Mouse (Mus musculus) kidney, postnatal 0 days (tissue): ENCODE measurements at regions not wholly inside any gene's neighbourhood (a gene's known extent, or its start where the extent isn't known, plus 50 kb on each side); places are given as distances from the start of the nearest gene placed in this dataset.
A peak's percentile ranks its signal among the peaks of the same experiment; 100 is the strongest.

ENCODE experiments used
- ATAC-seq: fragments of 200-750 bp; cut with Nextera tagmentation; replicated peaks from 2 replicates; pipeline ENCODE4 v1.8.0; 2017; ENCODE audit warnings: low read depth, moderate number of reproducible peaks, moderate TSS enrichment, moderate library complexity; ENCODE audit not compliant: low FRiP score
- DNase-seq: peaks from one replicate; pipeline ENCODE4 v3.0.0-alpha.2; 2016; ENCODE audit warnings: low spot score
- H3K27ac ChIP-seq: fragments of 300-500 bp; sonication (generic); 2 replicates; pipeline ENCODE4 v1.5.1; 2014; ENCODE audit warnings: mild to moderate bottlenecking
- H3K27me3 ChIP-seq: fragments of 300-500 bp; sonication (generic); 2 replicates; pipeline ENCODE4 v1.6.1; 2014; ENCODE audit warnings: low read length, mixed read lengths; ENCODE audit not compliant: insufficient read depth
- H3K36me3 ChIP-seq: fragments of 300-500 bp; sonication (generic); 2 replicates; pipeline ENCODE4 v1.6.1; 2014; ENCODE audit warnings: low read length, mixed read lengths; ENCODE audit not compliant: insufficient read depth
- H3K4me1 ChIP-seq: fragments of 300-500 bp; sonication (generic); replicated peaks from 2 replicates; pipeline ENCODE4 v1.6.1; 2014; ENCODE audit warnings: antibody characterized with exemption, low read length, mixed read lengths; ENCODE audit not compliant: insufficient read depth
- H3K4me2 ChIP-seq: fragments of 300-500 bp; sonication (generic); 2 replicates; pipeline ENCODE4 v1.6.1; 2014; ENCODE audit warnings: mild to moderate bottlenecking, low read length, moderate library complexity, mixed read lengths
- H3K4me3 ChIP-seq: fragments of 300-500 bp; sonication (generic); replicated peaks from 2 replicates; pipeline ENCODE4 v1.5.1; 2014; ENCODE audit warnings: low read depth, low read length
- H3K9ac ChIP-seq: fragments of 300-500 bp; sonication (generic); 2 replicates; pipeline ENCODE4 v1.6.1; 2014; ENCODE audit warnings: low read depth, low read length
- H3K9me3 ChIP-seq: fragments of 300-500 bp; sonication (generic); replicated peaks from 2 replicates; pipeline ENCODE4 v1.6.1; 2016; ENCODE audit warnings: low read length, inconsistent platforms, mixed read lengths
- CTCF ChIP-seq: IDR thresholded peaks from 2 replicates; pipeline ENCODE4 v1.5.1; 2016; ENCODE audit warnings: antibody characterized with exemption, low read depth, mild to moderate bottlenecking, moderate library complexity
- WGBS: fragments of 180-500 bp; shearing (Covaris S2); extraction: QIAGEN DNeasy Blood & Tissue Kit; methylation state at CpG from one replicate; pipeline ENCODE4 v1.1.7; 2014; 5-methylcytosine and 5-hydroxymethylcytosine counted together

- 57% methylated on average over 2 of the region's 2 CpGs for WGBS
- no peak for TF ChIP-seq CTCF
- Histone ChIP-seq H3K4me2 (no peak overlapping the region), H3K4me3 (no peak overlapping the region), H3K9ac (no peak overlapping the region), H3K27ac (no peak overlapping the region), H3K36me3 (no peaks in the 10 kb centered on the region), H3K9me3 (no peaks in the 10 kb centered on the region), H3K4me1 (no peaks in the 10 kb centered on the region), H3K27me3 (no peaks in the 10 kb centered on the region)
- DNase-seq = peak; percentile 29
- no peak for ATAC-seq
Measured at GRCm38 (mm10) chr19:14347026-14347425, 250.8 kb downstream of the Tle4 start.

- Histone ChIP-seq H3K36me3 (no peaks in the 10 kb centered on the region), H3K27ac (no peak overlapping the region), H3K27me3 (no peaks in the 10 kb centered on the region), H3K9ac (no peak overlapping the region), H3K4me3 (no peak overlapping the region), H3K4me2 (no peak overlapping the region), H3K4me1 (no peaks in the 10 kb centered on the region), H3K9me3 (no peaks in the 10 kb centered on the region)
- no peak for TF ChIP-seq CTCF
- no peak for ATAC-seq
- no peak for DNase-seq
Measured at GRCm38 (mm10) chr19:14347429-14347828, 250.4 kb downstream of the Tle4 start.

DNA sequence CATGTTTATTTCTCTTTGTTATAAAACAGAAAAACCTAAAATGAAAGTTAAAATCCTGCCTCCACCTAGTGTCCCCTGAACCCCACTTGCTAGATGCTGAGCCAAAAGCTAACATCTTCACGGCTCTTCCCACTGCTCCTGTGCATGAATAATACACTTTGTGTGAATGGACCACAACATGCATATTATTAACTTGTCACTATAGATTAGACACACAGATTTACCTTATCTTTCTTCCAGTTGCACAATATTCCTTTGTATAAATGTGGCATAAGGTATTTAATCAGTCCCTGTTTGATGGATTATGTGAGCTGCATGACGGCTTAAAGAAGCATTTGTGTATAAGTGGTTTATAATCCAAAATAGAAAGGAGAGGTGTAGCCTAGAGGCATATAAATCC lies 248.1 kb downstream of the Tle4 start:
- Histone ChIP-seq H3K4me1 (no peaks in the 10 kb centered on the region), H3K4me2 (no peak overlapping the region), H3K9ac (no peak overlapping the region), H3K27ac (no peak overlapping the region), H3K36me3 (no peaks in the 10 kb centered on the region), H3K27me3 (no peaks in the 10 kb centered on the region), H3K4me3 (no peak overlapping the region), H3K9me3 (no peaks in the 10 kb centered on the region)
- 81% methylated on average over 2 of the region's 2 CpGs for whole genome bisulfite sequencing
- no peak for TF ChIP-seq CTCF
- DNase-seq (no peak), ATAC-seq (no peak)

- no peaks in the 10 kb centered on the region for H3K4me1 ChIP-seq
- H3K36me3 ChIP-seq = no peaks in the 10 kb centered on the region
- H3K27me3 ChIP-seq = no peaks in the 10 kb centered on the region
- ATAC-seq (no peak), DNase-seq (no peak)
- no peak overlapping the region for H3K27ac ChIP-seq
- H3K4me3 ChIP-seq = no peak overlapping the region
- no peak overlapping the region for H3K9ac ChIP-seq
- no peaks in the 10 kb centered on the region for H3K9me3 ChIP-seq
- WGBS = 39% methylated on average over 4 of the region's 4 CpGs
- TF ChIP-seq CTCF = no peak
- H3K4me2 ChIP-seq = no peak overlapping the region
Measured at GRCm38 (mm10) chr19:14351728-14352340, 246.0 kb downstream of the Tle4 start.

DNA sequence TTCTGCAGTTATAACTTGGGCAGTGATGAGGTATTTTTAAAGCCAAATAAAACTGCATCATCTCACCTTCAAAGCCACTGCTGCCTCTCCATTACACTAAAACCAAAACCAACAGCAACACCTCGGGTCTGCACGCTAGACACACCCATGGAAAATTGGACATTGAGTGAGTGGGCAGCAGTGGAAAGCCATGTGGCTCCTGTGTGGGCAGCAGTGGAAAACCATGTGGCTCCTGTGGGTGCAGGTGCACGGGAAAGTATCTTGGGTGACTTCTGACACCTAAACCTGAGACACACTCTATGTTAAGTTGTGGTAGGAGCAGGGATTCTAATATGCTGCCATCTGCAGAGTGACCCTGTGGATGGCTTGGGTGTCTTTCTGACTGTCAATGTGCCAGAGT lies 245.3 kb downstream of the Tle4 start:
- no peaks in the 10 kb centered on the region for H3K36me3 ChIP-seq
- WGBS = 86% methylated on average over 3 of the region's 3 CpGs
- no peak overlapping the region for H3K9ac ChIP-seq
- no peak for TF ChIP-seq CTCF
- no peak overlapping the region for H3K4me3 ChIP-seq
- H3K27ac ChIP-seq = no peak overlapping the region
- H3K4me1 ChIP-seq = no peaks in the 10 kb centered on the region
- H3K27me3 ChIP-seq = no peaks in the 10 kb centered on the region
- H3K9me3 ChIP-seq = no peaks in the 10 kb centered on the region
- H3K4me2 ChIP-seq = no peak overlapping the region
- DNase-seq = no peak
- ATAC-seq = no peak

DNA sequence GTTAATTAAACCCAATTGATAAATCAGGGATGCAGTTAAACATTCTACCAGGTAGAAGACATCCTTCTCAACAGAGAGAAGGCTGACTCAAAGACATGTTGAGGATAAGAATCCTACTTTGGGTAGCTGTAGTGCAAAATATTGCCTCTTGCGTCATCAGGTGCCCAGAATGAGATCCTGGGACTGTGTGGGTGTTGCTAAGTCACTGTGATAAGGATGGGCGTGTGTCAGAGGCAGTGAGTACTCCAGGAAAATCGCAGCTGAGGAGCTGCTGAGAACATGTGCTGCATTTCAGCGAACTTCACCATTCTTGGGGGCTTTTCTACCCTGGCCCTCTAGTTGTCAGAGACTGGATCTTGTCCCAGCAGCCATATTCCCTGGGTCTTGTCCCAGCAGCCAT lies 244.7 kb downstream of the Tle4 start:
- H3K4me3 ChIP-seq = no peak overlapping the region
- H3K27ac ChIP-seq = no peak overlapping the region
- no peak overlapping the region for H3K9ac ChIP-seq
- no peak for DNase-seq
- no peak overlapping the region for H3K4me2 ChIP-seq
- no peaks in the 10 kb centered on the region for H3K27me3 ChIP-seq
- no peak for ATAC-seq
- no peak for TF ChIP-seq CTCF
- no peaks in the 10 kb centered on the region for H3K9me3 ChIP-seq
- no peaks in the 10 kb centered on the region for H3K36me3 ChIP-seq
- WGBS = 91% methylated on average over 4 of the region's 4 CpGs
- no peaks in the 10 kb centered on the region for H3K4me1 ChIP-seq

- no peak overlapping the region for H3K9ac ChIP-seq
- no peaks in the 10 kb centered on the region for H3K4me1 ChIP-seq
- TF ChIP-seq CTCF = no peak
- no peak overlapping the region for H3K4me2 ChIP-seq
- no peaks in the 10 kb centered on the region for H3K27me3 ChIP-seq
- H3K27ac ChIP-seq = no peak overlapping the region
- DNase-seq (no peak), ATAC-seq (no peak)
- WGBS = 82% methylated on average over 2 of the region's 2 CpGs
- no peaks in the 10 kb centered on the region for H3K36me3 ChIP-seq
- no peak overlapping the region for H3K4me3 ChIP-seq
- no peaks in the 10 kb centered on the region for H3K9me3 ChIP-seq
Measured at GRCm38 (mm10) chr19:14355128-14355527, 242.7 kb downstream of the Tle4 start.
